8 mouse cellular contexts compared by ENCODE assay signal in the genomic region with DNA sequence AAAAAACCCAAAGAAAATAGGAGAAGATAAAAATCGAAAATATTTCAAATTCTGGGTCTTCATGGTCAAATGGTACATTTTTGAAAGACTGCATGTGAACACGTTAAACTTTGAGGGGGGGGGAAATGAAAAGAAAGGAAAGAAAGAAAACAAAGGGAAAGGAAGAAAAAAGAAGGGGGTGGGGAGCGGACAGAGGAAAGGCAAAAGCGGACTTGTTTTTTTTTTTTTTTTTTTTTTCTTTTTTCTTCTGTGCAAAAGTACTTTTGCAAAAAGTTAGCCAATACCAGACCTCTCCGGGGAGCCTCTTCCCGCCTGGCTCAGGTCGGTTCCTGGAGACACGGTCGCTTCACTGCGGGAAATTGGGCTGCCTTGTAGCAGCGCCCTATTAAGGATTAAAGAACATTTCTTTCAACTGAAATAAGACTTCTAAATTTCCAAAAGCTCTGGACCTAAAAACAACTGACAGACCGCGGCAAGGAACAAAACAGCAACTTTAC. TPM values are rescaled to one million over a fixed set of nuclear protein-coding genes. Genes with fewer than 3 reads are reported as not detected.
DNase-seq lines count a peak whose midpoint lies in the region; ATAC-seq lines count a peak whose summit lies in the region.

No protein-coding gene starts in this region.

- H3K36me3 ChIP-seq in kidney, embryonic 14.5 days (ENCODE audit: control insufficient read depth, insufficient read depth, low read length): no peaks in the 10 kb centered on the region
- H3K36me3 ChIP-seq in hindbrain, embryonic 16.5 days (ENCODE audit: control insufficient read depth, insufficient read depth, low read length): no peaks in the 10 kb centered on the region
- no peaks in the 10 kb centered on the region for H3K36me3 ChIP-seq in midbrain, embryonic 13.5 days

- no peaks in the 10 kb centered on the region for H3K4me1 ChIP-seq in kidney, embryonic 14.5 days (ENCODE audit: control insufficient read depth, insufficient read depth, low read length)
- H3K4me1 ChIP-seq in hindbrain, embryonic 16.5 days (ENCODE audit: control insufficient read depth, insufficient read depth, low read depth, low read length): peaks cover 7% of the 10 kb centered on the region
- peaks cover 8% of the 10 kb centered on the region for H3K4me1 ChIP-seq in midbrain, embryonic 13.5 days (replicated peaks)

- H3K27me3 ChIP-seq in kidney, embryonic 14.5 days (ENCODE audit: control insufficient read depth, insufficient read depth, low read length): no peaks in the 10 kb centered on the region
- H3K27me3 ChIP-seq in hindbrain, embryonic 16.5 days (replicated peaks; ENCODE audit: control insufficient read depth, insufficient read depth, low read length): no peaks in the 10 kb centered on the region
- no peaks in the 10 kb centered on the region for H3K27me3 ChIP-seq in midbrain, embryonic 13.5 days

- peak overlapping the region; percentile 74 for H3K9ac ChIP-seq in kidney, embryonic 14.5 days (ENCODE audit: low read depth, low read length)
- peak overlapping the region; percentile 72; the same call in 1 of the 2 replicates for H3K9ac ChIP-seq in hindbrain, embryonic 16.5 days (ENCODE audit: low read depth, low read length)
- 0 out of 2 replicates have a peak overlapping the region, but pooled peaks have one; percentile 17 for H3K9ac ChIP-seq in midbrain, embryonic 13.5 days (replicated peaks)

- no peak for DNase-seq in kidney, adult 18-20 months
- DNase-seq in cerebellum, adult 11-12 months: no peak
- no peak for DNase-seq in spleen, postnatal 36 days (ENCODE audit: low spot score in 2 of 2)
- no peak for DNase-seq in left cerebral cortex, postnatal 36 days (ENCODE audit: low spot score in 2 of 2)

- ATAC-seq in kidney, embryonic 14.5 days (ENCODE audit: low FRiP score, low TSS enrichment): peak; percentile 50
- peak; percentile 33 for ATAC-seq in common myeloid progenitor, adult 5-6 weeks (replicated peaks; ENCODE audit: low read depth, poor library complexity, severe bottlenecking)
- ATAC-seq in hindbrain, embryonic 16.5 days: no peak; the same call in 1 of the 2 replicates
- ATAC-seq in midbrain, embryonic 13.5 days: peak; percentile 49

- whole genome bisulfite sequencing in kidney, embryonic 14.5 days: 6% methylated on average over 13 of the region's 13 CpGs
- 2% methylated on average over 13 of the region's 13 CpGs for WGBS in hindbrain, embryonic 16.5 days
- 3% methylated on average over 13 of the region's 13 CpGs for WGBS in midbrain, embryonic 13.5 days

- H3K9me3 ChIP-seq in kidney, embryonic 14.5 days (ENCODE audit: control insufficient read depth, low read length): no peaks in the 10 kb centered on the region
- H3K9me3 ChIP-seq in hindbrain, embryonic 16.5 days (ENCODE audit: control insufficient read depth, low read length): no peaks in the 10 kb centered on the region
- no peaks in the 10 kb centered on the region for H3K9me3 ChIP-seq in midbrain, embryonic 13.5 days

- intact Hi-C loops in left cerebral cortex, postnatal 36 days (cut with DNase I): loop anchor here (5.0 kb wide), 2 partner anchors 75 to 230 kb away; no protein-coding TSS in a partner anchor

- H3K4me3 ChIP-seq in kidney, embryonic 14.5 days (ENCODE audit: low read length): peak overlapping the region; percentile 62
- H3K4me3 ChIP-seq in hindbrain, embryonic 16.5 days (ENCODE audit: low read length): peak overlapping the region; percentile 74
- peak overlapping the region; percentile 72 for H3K4me3 ChIP-seq in midbrain, embryonic 13.5 days (replicated peaks)

- H3K4me2 ChIP-seq in kidney, embryonic 14.5 days (replicated peaks; ENCODE audit: low read depth, low read length): peak overlapping the region; percentile 41
- peak overlapping the region; percentile 76 for H3K4me2 ChIP-seq in hindbrain, embryonic 16.5 days (ENCODE audit: low read length)
- peak overlapping the region; percentile 64 for H3K4me2 ChIP-seq in midbrain, embryonic 13.5 days (replicated peaks)

- peak overlapping the region; percentile 82 for H3K27ac ChIP-seq in kidney, embryonic 14.5 days (ENCODE audit: low read depth, low read length)
- no peak overlapping the region for H3K27ac ChIP-seq in hindbrain, embryonic 16.5 days (ENCODE audit: low read depth, low read length)
- H3K27ac ChIP-seq in midbrain, embryonic 13.5 days: no peak overlapping the region; the same call in 1 of the 2 replicates

RNA-seq across cellular contexts. Expression of gene Stx11, which starts 42.0 kb away (rescaled TPM):
- 0.80 and 1.2 TPM in 2 replicates for polyA plus RNA-seq in kidney, embryonic 14.5 days (2014; fragmentation: Nextera tagmentation; extraction: Ambion mirVana)
- 8.2 and 9.4 TPM in 2 replicates for total RNA-seq in common myeloid progenitor, adult 5-6 weeks (2017)
- 2.1 and 2.5 TPM in 2 replicates for polyA plus RNA-seq in hindbrain, embryonic 16.5 days (2015; fragmentation: Nextera tagmentation; extraction: Ambion mirVana)
- polyA plus RNA-seq in midbrain, embryonic 13.5 days (2015; fragmentation: Nextera tagmentation; extraction: Ambion mirVana): 0.88 and 1.2 TPM in 2 replicates
- total RNA-seq in left cerebral cortex, postnatal 36 days (2021): under 1 TPM in 1 of 2 experiments, not detected in 1; 0.39 TPM

RNA-seq across cellular contexts. Expression of gene Utrn, which starts 53.0 kb away (rescaled TPM):
- 46.2 and 91.4 TPM in 2 replicates for polyA plus RNA-seq in kidney, embryonic 14.5 days (2014; fragmentation: Nextera tagmentation; extraction: Ambion mirVana)
- 45.9 and 46.5 TPM in 2 replicates for total RNA-seq in common myeloid progenitor, adult 5-6 weeks (2017)
- polyA plus RNA-seq in hindbrain, embryonic 16.5 days (2015; fragmentation: Nextera tagmentation; extraction: Ambion mirVana): 25.4 and 25.7 TPM in 2 replicates
- polyA plus RNA-seq in midbrain, embryonic 13.5 days (2015; fragmentation: Nextera tagmentation; extraction: Ambion mirVana): 21.9 and 23.6 TPM in 2 replicates
- total RNA-seq in left cerebral cortex, postnatal 36 days (2021): 10 to 100 TPM; 61.6 to 61.7 TPM

Comparison
In these comparisons a context has a peak if more than half of its experiments do, and no peak if none do; other contexts are left out.
1. H3K9ac ChIP-seq: peak in every context shown above with its lines; median percentile 74 in kidney, embryonic 14.5 days; 72 in hindbrain, embryonic 16.5 days; 17 in midbrain, embryonic 13.5 days.